Mouse (Mus musculus): ENCODE measurements around the gene Ptges. TPM values are rescaled to one million over a fixed set of nuclear protein-coding genes. Genes with fewer than 3 reads are reported as not detected.

The Ptges gene
- polyA plus RNA-seq, 1 experiment from 2014 or later = 2.7 TPM

GRCm38 (mm10) chr2:30862081-30862480, 67.6 kb downstream of the Ptges start:
- no peak for ATAC-seq (replicated peaks)
- Histone ChIP-seq H3K9me3 (no peaks in the 10 kb centered on the region), H3K27ac (replicated peaks) (no peak overlapping the region), H3K4me1 (peaks cover 9% of the 10 kb centered on the region), H3K4me3 (no peak overlapping the region), H3K27me3 (peaks cover 17% of the 10 kb centered on the region; the same call in 1 of the 2 replicates), H3K9ac (replicated peaks) (no peak overlapping the region), H3K36me3 (no peaks in the 10 kb centered on the region), H3K4me2 (replicated peaks) (no peak overlapping the region)
- 68% methylated on average over 4 of the region's 4 CpGs for WGBS

GRCm38 (mm10) chr2:30859782-30860181, 69.9 kb downstream of the Ptges start:
- H3K4me3 ChIP-seq = no peak overlapping the region
- H3K4me2 ChIP-seq (replicated peaks) = no peak overlapping the region
- ATAC-seq (replicated peaks) = no peak
- WGBS = 93% methylated on average over 5 of the region's 5 CpGs
- no peak overlapping the region for H3K27ac ChIP-seq (replicated peaks)
- H3K27me3 ChIP-seq = peaks cover 11% of the 10 kb centered on the region; the same call in 1 of the 2 replicates
- H3K9ac ChIP-seq (replicated peaks) = no peak overlapping the region
- no peaks in the 10 kb centered on the region for H3K9me3 ChIP-seq
- H3K4me1 ChIP-seq = peaks cover 4% of the 10 kb centered on the region
- no peaks in the 10 kb centered on the region for H3K36me3 ChIP-seq

- H3K27ac ChIP-seq (replicated peaks) = no peak overlapping the region
- no peak overlapping the region for H3K4me3 ChIP-seq
- H3K4me1 ChIP-seq = peaks cover 9% of the 10 kb centered on the region; the same call in 1 of the 2 replicates
- WGBS = 61% methylated on average over 6 of the region's 6 CpGs
- no peaks in the 10 kb centered on the region for H3K27me3 ChIP-seq
- H3K9me3 ChIP-seq = no peaks in the 10 kb centered on the region
- H3K36me3 ChIP-seq = no peaks in the 10 kb centered on the region
- no peak for ATAC-seq (replicated peaks)
- H3K4me2 ChIP-seq (replicated peaks) = no peak overlapping the region
- no peak overlapping the region for H3K9ac ChIP-seq (replicated peaks)
Measured at GRCm38 (mm10) chr2:30857076-30857475, 72.6 kb downstream of the Ptges start.

- no peak overlapping the region for H3K27ac ChIP-seq (replicated peaks)
- 38% methylated on average over 20 of the region's 20 CpGs for WGBS
- ATAC-seq (replicated peaks) = no peak
Measured at GRCm38 (mm10) chr2:30852771-30853313, 76.8 kb downstream of the Ptges start.

GRCm38 (mm10) chr2:30850581-30850980, 79.1 kb downstream of the Ptges start:
- Histone ChIP-seq H3K4me3 (no peak overlapping the region), H3K4me1 (peaks cover 12% of the 10 kb centered on the region), H3K9ac (replicated peaks) (no peak overlapping the region), H3K27ac (replicated peaks) (no peak overlapping the region), H3K4me2 (replicated peaks) (no peak overlapping the region), H3K9me3 (no peaks in the 10 kb centered on the region), H3K27me3 (peaks cover 13% of the 10 kb centered on the region), H3K36me3 (no peaks in the 10 kb centered on the region)
- 69% methylated on average over 6 of the region's 6 CpGs for WGBS
- no peak for ATAC-seq (replicated peaks)

More at GRCm38 (mm10) chr2:30852771-30853313, 76.8 kb downstream of the Ptges start:
- Histone ChIP-seq H3K27me3 (no peaks in the 10 kb centered on the region), H3K4me1 (peaks cover 9% of the 10 kb centered on the region; the same call in 1 of the 2 replicates), H3K9ac (replicated peaks) (no peak overlapping the region), H3K4me3 (no peak overlapping the region), H3K4me2 (replicated peaks) (no peak overlapping the region), H3K36me3 (no peaks in the 10 kb centered on the region), H3K9me3 (no peaks in the 10 kb centered on the region)

- 51% methylated on average over 8 of the region's 8 CpGs for WGBS
- H3K4me1 ChIP-seq = peaks cover 20% of the 10 kb centered on the region
- H3K4me3 ChIP-seq = no peak overlapping the region
- ATAC-seq (replicated peaks) = no peak
- H3K27me3 ChIP-seq = peaks cover 33% of the 10 kb centered on the region
- no peak overlapping the region for H3K4me2 ChIP-seq (replicated peaks)
- no peak overlapping the region for H3K27ac ChIP-seq (replicated peaks)
- H3K9ac ChIP-seq (replicated peaks) = no peak overlapping the region
- no peaks in the 10 kb centered on the region for H3K9me3 ChIP-seq
- H3K36me3 ChIP-seq = no peaks in the 10 kb centered on the region
Measured at GRCm38 (mm10) chr2:30848184-30848583, 81.5 kb downstream of the Ptges start.

- no peaks in the 10 kb centered on the region for H3K9me3 ChIP-seq
- H3K9ac ChIP-seq (replicated peaks) = no peak overlapping the region
- H3K27ac ChIP-seq (replicated peaks) = no peak overlapping the region
- WGBS = 53% methylated on average over 6 of the region's 6 CpGs
- H3K4me3 ChIP-seq = no peak overlapping the region
- H3K27me3 ChIP-seq = peaks cover 33% of the 10 kb centered on the region
- no peak overlapping the region for H3K4me2 ChIP-seq (replicated peaks)
- peaks cover 11% of the 10 kb centered on the region for H3K4me1 ChIP-seq
- no peaks in the 10 kb centered on the region for H3K36me3 ChIP-seq
- ATAC-seq (replicated peaks) = no peak
Measured at GRCm38 (mm10) chr2:30846723-30847122, 82.9 kb downstream of the Ptges start.

- peaks cover 33% of the 10 kb centered on the region for H3K27me3 ChIP-seq
Measured at GRCm38 (mm10) chr2:30846236-30846635, 83.4 kb downstream of the Ptges start.

GRCm38 (mm10) chr2:30845152-30846070, 84.3 kb downstream of the Ptges start:
- no peaks in the 10 kb centered on the region for H3K9me3 ChIP-seq
- H3K27ac ChIP-seq (replicated peaks) = no peak overlapping the region
- H3K36me3 ChIP-seq = no peaks in the 10 kb centered on the region
- ATAC-seq (replicated peaks) = 0 out of 2 replicates have a peak, but pooled peaks have one; percentile 23
- peak overlapping the region; percentile 46 for H3K9ac ChIP-seq (replicated peaks)
- peak overlapping the region; percentile 49 for H3K4me3 ChIP-seq
- H3K27me3 ChIP-seq = peaks cover 33% of the 10 kb centered on the region
- peak overlapping the region; percentile 64 for H3K4me2 ChIP-seq (replicated peaks)
- 1% methylated on average over 80 of the region's 80 CpGs for WGBS
- peaks cover 11% of the 10 kb centered on the region for H3K4me1 ChIP-seq

More at GRCm38 (mm10) chr2:30846236-30846635, 83.4 kb downstream of the Ptges start:
- 89% methylated on average over 8 of the region's 8 CpGs for WGBS
- no peaks in the 10 kb centered on the region for H3K9me3 ChIP-seq
- H3K4me3 ChIP-seq = no peak overlapping the region
- H3K9ac ChIP-seq (replicated peaks) = no peak overlapping the region
- no peaks in the 10 kb centered on the region for H3K36me3 ChIP-seq
- no peak overlapping the region for H3K27ac ChIP-seq (replicated peaks)
- no peak for ATAC-seq (replicated peaks)
- H3K4me2 ChIP-seq (replicated peaks) = no peak overlapping the region
- H3K4me1 ChIP-seq = peaks cover 11% of the 10 kb centered on the region

- no peak for ATAC-seq (replicated peaks)
- Histone ChIP-seq H3K4me1 (peaks cover 11% of the 10 kb centered on the region), H3K4me2 (replicated peaks) (no peak overlapping the region), H3K9ac (replicated peaks) (no peak overlapping the region), H3K36me3 (no peaks in the 10 kb centered on the region), H3K9me3 (no peaks in the 10 kb centered on the region), H3K4me3 (no peak overlapping the region), H3K27ac (replicated peaks) (no peak overlapping the region), H3K27me3 (peaks cover 33% of the 10 kb centered on the region)
- WGBS = 54% methylated on average over 10 of the region's 10 CpGs
Measured at GRCm38 (mm10) chr2:30842615-30843014, 87.0 kb downstream of the Ptges start.
